Mouse (Mus musculus): ENCODE measurements around the gene Rgs13.

Gene Rgs13

GRCm38 (mm10) chr1:144177166-144177565 lies at the start of gene Rgs13:
Rgs13 (minus strand) TSS chr1:144177372.
- DNase-seq (ENCODE audit: extremely low read depth, insufficient read length, low spot score), result no peak

GRCm38 (mm10) chr1:144215230-144215629 lies 38.1 kb upstream of the Rgs13 start:
- DNase-seq (ENCODE audit: extremely low read depth, insufficient read length, low spot score), result no peak

DNA sequence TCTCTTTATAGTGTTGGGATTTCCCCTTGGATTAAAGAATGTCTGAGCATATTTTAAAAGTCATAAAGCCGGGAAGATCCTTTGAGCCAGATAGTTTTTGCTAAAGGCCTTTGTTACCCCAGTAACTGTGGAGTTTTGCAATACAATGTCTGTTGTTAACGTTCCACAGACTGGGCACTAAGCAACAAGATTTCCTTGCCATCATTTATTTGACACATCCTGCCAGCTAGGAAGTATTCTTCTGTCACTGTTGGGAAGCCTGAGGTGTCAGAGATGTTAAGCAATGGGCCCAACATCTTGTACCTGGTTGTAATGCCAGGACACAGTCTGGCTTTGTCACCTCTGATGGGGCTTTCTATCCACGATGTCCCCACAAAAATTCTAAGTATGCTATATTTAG lies 33.7 kb upstream of the Rgs13 start:
- DNase-seq (ENCODE audit: extremely low read depth, insufficient read length, low spot score), result no peak

- no peak for DNase-seq (ENCODE audit: extremely low read depth, insufficient read length, low spot score)
These were observed 29.3 kb upstream of the Rgs13 start for GRCm38 (mm10) chr1:144206281-144207061.

- DNase-seq (ENCODE audit: extremely low read depth, insufficient read length, low spot score), result no peak
These were observed 27.6 kb upstream of the Rgs13 start for GRCm38 (mm10) chr1:144204766-144205165.

- no peak for DNase-seq (ENCODE audit: extremely low read depth, insufficient read length, low spot score)
These were observed 25.8 kb upstream of the Rgs13 start for GRCm38 (mm10) chr1:144202939-144203338.

DNA sequence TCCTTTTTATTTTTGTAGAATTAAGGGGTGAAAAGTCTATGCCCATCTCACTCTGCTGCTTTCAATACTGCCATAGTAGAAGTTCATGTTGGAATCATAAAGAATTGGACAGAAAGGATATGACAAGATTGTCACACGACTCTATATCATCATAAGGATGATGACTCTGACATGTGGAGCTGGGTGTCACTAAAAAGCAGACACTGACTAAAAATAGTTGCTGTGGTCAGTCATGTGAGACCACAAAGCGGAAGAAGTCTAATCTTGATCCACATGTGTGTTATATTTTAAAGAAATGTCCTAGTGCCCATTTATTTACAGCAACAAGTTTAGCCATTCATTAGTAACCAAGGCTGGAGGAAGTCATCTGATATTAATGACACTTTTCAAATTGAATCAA lies 23.3 kb upstream of the Rgs13 start:
- DNase-seq (ENCODE audit: extremely low read depth, insufficient read length, low spot score), result no peak

GRCm38 (mm10) chr1:144199538-144199937 lies 22.4 kb upstream of the Rgs13 start:
- no peak for DNase-seq (ENCODE audit: extremely low read depth, insufficient read length, low spot score)

- peak; percentile 7 for DNase-seq (ENCODE audit: extremely low read depth, insufficient read length, low spot score)
These were observed 20.5 kb upstream of the Rgs13 start for GRCm38 (mm10) chr1:144197684-144198083.

DNA sequence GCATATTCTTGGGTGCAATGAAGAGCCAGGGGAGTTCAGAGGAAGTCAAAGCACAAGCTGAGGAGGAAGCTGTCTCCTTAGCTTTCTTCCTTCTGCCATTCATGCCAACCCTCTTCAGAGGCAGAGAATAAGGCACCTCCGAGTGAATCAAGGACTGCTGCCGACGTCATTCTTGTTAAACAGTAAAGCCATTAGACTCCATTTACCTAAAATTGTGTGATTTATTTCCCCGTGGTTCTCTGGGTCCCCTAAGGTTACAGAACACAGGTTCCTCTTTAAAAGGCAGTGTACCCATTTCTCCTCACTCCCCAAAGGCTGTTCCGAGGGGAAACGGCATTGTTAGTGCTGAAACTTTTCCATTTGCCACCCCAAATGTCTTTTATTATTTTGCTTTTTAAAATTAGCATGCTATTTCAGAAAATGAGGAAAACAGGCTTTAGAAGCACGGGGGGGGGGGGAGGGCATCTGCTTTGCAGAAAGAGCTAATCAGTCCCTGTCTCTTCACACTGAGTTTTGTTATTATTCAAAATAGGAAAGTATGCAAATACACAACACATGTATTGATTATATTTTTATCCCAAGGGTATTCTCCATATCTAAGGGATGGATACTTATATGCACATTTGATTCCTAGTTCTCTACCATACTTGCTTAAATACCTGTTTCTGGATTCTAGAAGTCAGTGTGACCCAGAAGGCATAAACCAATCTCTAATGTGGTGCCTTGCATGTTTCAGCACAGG lies 9.7 kb upstream of the Rgs13 start:
- DNase-seq (ENCODE audit: extremely low read depth, insufficient read length, low spot score), result no peak

- DNase-seq (ENCODE audit: extremely low read depth, insufficient read length, low spot score), result no peak
These were observed 8.0 kb upstream of the Rgs13 start for GRCm38 (mm10) chr1:144184955-144185715.

GRCm38 (mm10) chr1:144183622-144184021 lies 6.5 kb upstream of the Rgs13 start:
- no peak for DNase-seq (ENCODE audit: extremely low read depth, insufficient read length, low spot score)

- DNase-seq (ENCODE audit: extremely low read depth, insufficient read length, low spot score), result no peak
These were observed 2.4 kb upstream of the Rgs13 start for GRCm38 (mm10) chr1:144179559-144179958.

GRCm38 (mm10) chr1:144178281-144178957 lies 1.2 kb upstream of the Rgs13 start:
- DNase-seq (ENCODE audit: extremely low read depth, insufficient read length, low spot score), result no peak

DNA sequence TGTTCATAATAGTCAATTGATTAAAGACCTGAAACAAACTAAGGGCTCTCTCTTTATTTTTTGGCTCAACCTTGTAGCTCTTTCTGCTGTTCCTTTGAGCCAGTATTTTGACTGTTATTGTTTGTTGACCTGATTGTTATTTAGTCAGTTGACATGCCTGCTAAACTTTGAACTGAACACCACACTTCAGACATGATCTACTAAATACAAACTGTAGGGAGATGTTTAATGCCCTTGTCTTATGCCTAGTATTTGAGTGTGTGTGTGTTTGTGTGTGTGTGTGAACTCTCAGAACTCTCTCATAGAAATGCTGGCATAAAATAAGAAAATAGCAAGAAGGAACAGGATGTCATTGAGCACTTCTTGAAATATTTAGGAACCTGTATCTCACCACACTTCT lies 448 bp upstream of the Rgs13 start:
- no peak for DNase-seq (ENCODE audit: extremely low read depth, insufficient read length, low spot score)

DNA sequence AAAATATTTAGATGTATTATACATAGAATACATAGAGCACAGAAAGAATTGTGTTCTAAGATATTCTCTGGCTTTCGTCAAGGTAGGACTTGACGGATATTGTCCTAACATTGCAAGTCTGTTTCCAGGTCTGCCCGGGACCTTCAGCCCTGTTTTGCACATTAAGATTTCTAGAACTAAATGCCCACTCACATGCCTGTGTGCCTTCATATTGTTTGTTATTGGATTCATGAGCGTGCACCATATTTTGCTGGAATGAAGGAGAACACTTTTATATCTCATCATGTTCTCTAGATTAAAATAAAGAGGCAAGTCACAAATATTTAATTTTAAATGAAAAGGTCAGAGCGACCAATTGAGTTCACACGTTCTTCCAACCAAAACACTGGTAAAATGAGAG lies 2.4 kb downstream of the Rgs13 start:
- no peak for DNase-seq (ENCODE audit: extremely low read depth, insufficient read length, low spot score)

GRCm38 (mm10) chr1:144173568-144174036 lies 3.6 kb downstream of the Rgs13 start:
- DNase-seq (ENCODE audit: extremely low read depth, insufficient read length, low spot score), result no peak

DNA sequence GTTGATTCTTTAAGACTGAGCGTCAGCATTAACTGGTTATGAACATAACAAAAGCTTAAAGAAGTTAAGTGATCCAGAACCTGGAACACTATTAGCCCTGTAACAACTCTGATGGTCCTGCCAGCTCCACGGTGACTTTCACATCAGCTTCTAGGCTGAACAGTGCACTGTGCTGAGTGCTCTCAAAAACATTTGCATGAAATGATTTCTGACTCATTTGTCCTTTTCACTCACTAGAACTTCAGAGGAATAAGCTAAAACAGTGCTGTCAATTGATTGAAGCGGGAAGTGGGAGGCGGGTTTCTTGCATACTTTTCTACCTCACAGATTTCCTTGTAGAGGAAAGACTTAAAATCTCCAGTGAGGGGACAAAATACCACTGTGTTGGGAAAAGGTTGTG lies 8.3 kb downstream of the Rgs13 start:
- no peak for DNase-seq (ENCODE audit: extremely low read depth, insufficient read length, low spot score)

GRCm38 (mm10) chr1:144167761-144168160 lies 9.4 kb downstream of the Rgs13 start:
- DNase-seq (ENCODE audit: extremely low read depth, insufficient read length, low spot score), result no peak

DNA sequence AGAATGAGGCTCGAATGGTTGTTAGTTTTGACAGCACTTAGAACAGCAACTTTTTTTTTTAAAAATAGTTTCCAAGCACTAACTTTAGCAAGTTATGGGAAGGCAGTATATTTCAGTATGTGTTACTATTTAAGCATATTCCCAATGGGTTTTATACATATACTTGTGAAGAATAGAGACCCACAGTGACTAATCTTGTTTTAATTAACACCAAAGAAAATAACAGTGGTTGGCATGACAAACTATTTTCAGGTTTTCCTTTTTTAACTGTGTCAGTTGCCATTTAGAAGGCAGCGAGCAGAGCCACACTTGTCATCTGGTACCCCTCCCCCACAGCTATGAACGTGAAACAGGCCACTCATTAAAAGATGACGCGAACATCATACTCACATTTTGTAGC lies 10.3 kb downstream of the Rgs13 start:
- no peak for DNase-seq (ENCODE audit: extremely low read depth, insufficient read length, low spot score)

- no peak for DNase-seq (ENCODE audit: extremely low read depth, insufficient read length, low spot score)
These were observed 10.9 kb downstream of the Rgs13 start for GRCm38 (mm10) chr1:144166275-144166674.
